Mouse (Mus musculus): ENCODE results near the gene Rimbp2. TPM values are rescaled to one million over a fixed set of nuclear protein-coding genes. Genes with fewer than 3 reads are reported as not detected.
A peak's percentile ranks its signal among the peaks of the same experiment; 100 is the strongest.
"Not testable (repeated sequence)": the region's sequence is repeated elsewhere in the genome, so short reads cannot be mapped to it uniquely, and the experiment has no call there.

The Rimbp2 gene
- total RNA-seq, 1 experiment from 2014 or later, result 7.5 TPM

- no peak for DNase-seq
Observed at GRCm38 (mm10) chr5:128744351-128744750, 208.9 kb downstream of the Rimbp2 start.

GRCm38 (mm10) chr5:128739838-128740171 is 213.5 kb downstream of the Rimbp2 start:
- no peak for DNase-seq

- no peak for DNase-seq
Observed at GRCm38 (mm10) chr5:128739168-128739837, 214.0 kb downstream of the Rimbp2 start.

- no peak for DNase-seq
Observed at GRCm38 (mm10) chr5:128735921-128736320, 217.4 kb downstream of the Rimbp2 start.

GRCm38 (mm10) chr5:128733955-128734354 is 219.3 kb downstream of the Rimbp2 start:
- DNase-seq, result peak; percentile 39

DNA sequence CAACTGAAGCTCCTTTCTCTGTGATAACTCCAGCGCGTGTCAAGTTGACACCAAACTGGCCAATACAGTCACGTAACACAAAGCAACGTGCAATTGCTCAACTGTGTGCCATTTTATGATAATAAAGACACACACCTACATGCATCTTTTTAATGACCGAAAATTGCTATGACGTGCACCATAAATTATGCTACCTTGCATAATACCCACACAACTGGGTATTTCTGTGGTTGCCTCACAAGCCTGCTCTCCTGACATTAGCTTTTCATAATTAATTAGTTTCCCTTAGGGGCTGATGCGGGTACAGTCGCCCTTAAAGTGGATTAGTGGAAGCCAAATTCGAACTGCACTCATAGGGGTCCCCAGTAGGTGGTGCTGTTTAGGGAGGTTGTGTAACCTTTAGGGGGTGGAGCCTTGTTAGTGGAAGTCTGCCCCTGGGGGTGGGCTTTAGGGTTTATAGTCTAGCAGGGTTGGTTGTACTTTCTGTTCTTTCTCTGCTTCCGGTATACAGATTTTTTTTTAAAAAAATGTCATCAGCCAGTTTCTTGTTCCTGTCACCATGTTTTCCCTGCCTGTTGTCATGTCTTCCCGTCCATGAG is 220.8 kb downstream of the Rimbp2 start:
- DNase-seq, result no peak

- DNase-seq, result peak; percentile 28
Observed at GRCm38 (mm10) chr5:128730634-128731033, 222.7 kb downstream of the Rimbp2 start.

DNA sequence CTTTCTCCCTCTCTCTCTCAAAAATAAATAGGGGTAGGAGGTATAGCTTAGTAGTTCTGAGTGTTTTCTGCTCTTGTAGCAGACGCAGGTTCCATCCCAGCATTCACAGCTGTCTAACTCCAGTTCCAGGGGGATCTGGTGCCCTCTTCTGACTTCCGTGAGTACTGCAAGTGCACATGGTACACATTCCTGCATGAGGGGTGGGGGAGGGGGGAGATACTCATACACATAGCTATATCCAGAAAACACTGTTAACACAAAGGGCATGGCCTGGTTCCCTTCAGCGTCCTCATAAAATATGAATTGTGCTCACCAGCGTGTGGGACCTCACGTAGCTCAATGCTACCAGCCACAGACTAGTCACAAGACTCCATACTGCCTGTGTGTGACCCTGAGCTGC is 223.9 kb downstream of the Rimbp2 start:
- no peak for DNase-seq

- DNase-seq, result not testable (repeated sequence)
Observed at GRCm38 (mm10) chr5:128720461-128720860, 232.8 kb downstream of the Rimbp2 start.

DNA sequence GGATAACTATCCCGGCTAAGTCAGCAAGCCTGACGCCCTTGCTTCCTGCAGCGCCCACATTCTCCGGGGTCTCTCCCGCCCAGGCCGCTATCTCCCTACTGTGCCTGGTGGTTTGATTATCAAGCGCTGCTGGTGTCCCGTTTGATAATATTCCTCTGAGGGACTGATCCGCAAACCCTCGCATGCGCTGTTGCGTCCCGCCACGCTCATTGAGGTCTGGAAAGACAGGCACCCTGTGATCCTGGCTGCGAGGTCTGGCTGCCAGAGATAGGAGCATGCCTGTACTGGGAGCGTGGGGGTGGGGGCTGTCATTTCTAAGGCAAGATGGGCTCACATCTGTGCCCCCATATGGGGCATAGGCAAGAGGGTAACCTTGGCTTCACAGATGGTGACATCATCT is 238.1 kb downstream of the Rimbp2 start:
- DNase-seq, result no peak

DNA sequence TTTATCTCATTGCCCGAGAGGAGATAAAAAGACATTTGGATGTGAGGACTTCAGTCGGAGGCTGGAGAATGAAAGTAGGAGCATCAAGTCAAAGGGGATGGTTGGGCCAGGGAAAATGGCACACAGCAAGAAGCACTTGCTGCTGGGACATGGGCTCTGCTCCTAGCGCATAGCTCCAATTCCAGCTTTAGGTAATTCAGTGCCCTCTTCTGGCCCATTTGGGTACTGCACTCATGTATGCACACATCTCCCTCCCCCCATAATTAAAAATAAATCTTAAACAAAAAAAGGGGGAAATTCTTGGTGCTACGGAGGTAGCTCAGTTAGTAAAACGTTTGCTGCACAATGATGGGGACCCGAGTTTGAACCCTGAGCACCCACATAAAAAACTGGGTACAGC is 241.4 kb downstream of the Rimbp2 start:
- DNase-seq, result no peak

- DNase-seq, result no peak
Observed at GRCm38 (mm10) chr5:128710596-128710995, 242.7 kb downstream of the Rimbp2 start.

DNA sequence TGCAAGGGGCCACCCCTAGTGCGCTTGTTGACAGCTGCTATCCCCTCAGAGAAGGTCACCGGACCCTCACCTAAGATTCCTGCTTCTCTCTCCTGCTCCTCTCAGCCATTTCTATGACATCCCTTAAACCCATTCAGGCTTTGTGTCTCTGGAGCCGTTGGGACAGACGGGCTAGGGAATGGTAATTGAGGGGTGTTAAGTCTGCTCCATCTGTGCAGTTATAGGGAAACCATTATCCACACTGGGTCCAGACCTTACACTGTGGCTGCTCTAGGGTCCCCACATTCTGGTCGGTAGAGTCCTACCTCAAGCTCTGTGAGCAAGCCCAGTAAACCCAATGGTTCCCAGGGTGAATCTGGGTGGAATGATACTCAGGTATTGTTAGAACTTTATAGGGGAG is 244.4 kb downstream of the Rimbp2 start:
- DNase-seq, result no peak

Other genes with a start within 250 kb of the Rimbp2 start
- gene Stx2, start 55.1 kb upstream of the Rimbp2 start, total RNA-seq (2021), result 34.1 and 43.9 TPM in 2 replicates
- 194 and 222 TPM in 2 replicates for gene Ran, start 66.6 kb upstream of the Rimbp2 start, total RNA-seq (2021)
- 1.6 and 2.3 TPM in 2 replicates for gene Adgrd1, start 143.3 kb upstream of the Rimbp2 start, total RNA-seq (2021)

Measured in adrenal gland, postnatal 25 days (tissue).